Mouse (Mus musculus) bone marrow, adult 2 months (tissue): ENCODE data around the gene Iqcj.
"Not testable (repeated sequence)": the region's sequence is repeated elsewhere in the genome, so short reads cannot be mapped to it uniquely, and the experiment has no call there.

Source experiments
- CTCF ChIP-seq: fragments of 200-500 bp; IDR thresholded peaks from 2 replicates; pipeline ENCODE4 v1.5.1; 2011; ENCODE audit warnings: low read length, control low read depth; ENCODE audit not compliant: control insufficient read depth, insufficient read depth
- POLR2A ChIP-seq: fragments of 200-500 bp; IDR thresholded peaks from 2 replicates; pipeline ENCODE4 v1.6.1; 2011; ENCODE audit warnings: low read depth, mild to moderate bottlenecking, control low read depth, low read length, borderline replicate concordance; ENCODE audit not compliant: control insufficient read depth

DNA sequence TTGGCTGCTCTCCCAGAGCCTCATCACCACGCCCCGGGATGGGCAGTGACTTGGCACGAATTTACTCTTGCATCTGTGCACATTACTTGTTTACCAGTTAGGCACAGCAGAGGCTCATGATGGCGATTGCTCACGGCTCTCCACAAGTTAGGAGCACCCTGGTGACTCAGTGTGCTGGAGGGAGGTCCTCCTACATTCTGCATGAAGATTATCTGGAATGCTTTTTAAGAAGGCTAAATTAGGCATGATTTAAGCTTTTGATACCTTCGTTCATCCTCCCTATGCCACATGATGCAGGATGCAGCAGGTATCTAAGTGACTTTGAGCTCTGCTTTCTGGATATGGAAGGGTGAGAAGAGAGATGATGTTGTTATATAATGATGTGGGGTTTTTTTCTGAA, 207.5 kb downstream of the Iqcj start:
- TF ChIP-seq POLR2A, CTCF: not testable (repeated sequence)
